Mouse (Mus musculus) mouse trophoblast stem cell (cell line): ENCODE measurements around the gene B3gat3.

Experiments
- in situ Hi-C, 2 experiments: fragments of 300-500 bp; cut with MseI, MboI; formaldehyde crosslinking; loops; 2 replicates in 1 of 2; 3 replicates in 1 of 2; pipeline ENCODE4 v1.15.1; 2025

The B3gat3 gene

DNA sequence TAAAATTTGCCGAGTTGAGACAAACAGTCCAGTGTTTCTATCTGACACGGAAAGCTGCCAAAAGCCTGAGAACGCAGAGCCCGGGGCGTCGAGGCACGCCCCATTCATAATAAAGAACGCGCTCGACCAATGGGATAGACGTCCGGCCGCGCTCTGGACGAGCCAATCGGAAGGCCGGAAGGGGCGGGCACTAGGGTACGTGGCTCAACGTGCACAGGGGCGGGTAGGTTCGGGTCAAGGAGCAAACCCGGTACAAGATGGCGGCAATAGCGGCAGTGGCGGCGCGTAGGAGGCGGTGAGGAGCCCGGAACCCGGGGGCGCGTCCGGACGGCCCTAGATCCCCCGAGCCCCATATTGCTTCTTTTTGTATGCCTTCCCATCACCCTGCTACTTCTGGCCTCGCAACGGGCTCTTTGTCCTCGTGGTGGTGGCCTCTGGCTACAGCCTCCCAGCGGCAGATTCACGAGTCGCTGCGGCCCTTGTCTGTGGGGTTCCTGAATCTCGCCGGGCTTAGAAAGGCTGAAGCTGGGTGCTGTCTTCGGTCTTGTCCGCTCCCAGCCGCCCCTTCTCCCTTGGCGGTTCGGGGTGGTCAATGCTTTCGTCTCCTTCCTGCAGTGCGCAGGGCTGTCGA, 22.2 kb upstream of the B3gat3 start, which contains the start of gene Ganab:
TSS of gene Ganab (plus strand) at position 207 of the 631 bp plus-strand sequence.
- in situ Hi-C loops, result no loop called here

DNA sequence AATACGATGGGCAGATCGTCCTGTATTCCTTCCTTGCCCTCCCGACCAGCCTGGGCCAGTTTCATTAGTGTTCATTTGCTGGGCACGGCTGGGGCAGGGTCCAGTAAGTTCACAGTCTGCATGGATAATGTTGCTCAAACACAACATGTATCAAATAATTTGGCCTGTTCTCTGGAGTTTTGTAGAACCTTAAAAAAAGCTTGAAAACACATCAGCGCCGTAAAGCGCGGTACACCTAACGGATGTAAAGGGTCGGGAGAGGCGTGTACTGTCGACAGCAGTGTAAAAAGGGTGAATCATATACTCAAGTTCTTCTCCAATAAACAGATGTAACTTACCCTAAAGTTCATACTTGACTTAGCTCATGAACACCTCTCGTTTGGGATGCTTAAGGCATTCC, 21.6 kb upstream of the B3gat3 start:
- in situ Hi-C loops, result no loop called here

DNA sequence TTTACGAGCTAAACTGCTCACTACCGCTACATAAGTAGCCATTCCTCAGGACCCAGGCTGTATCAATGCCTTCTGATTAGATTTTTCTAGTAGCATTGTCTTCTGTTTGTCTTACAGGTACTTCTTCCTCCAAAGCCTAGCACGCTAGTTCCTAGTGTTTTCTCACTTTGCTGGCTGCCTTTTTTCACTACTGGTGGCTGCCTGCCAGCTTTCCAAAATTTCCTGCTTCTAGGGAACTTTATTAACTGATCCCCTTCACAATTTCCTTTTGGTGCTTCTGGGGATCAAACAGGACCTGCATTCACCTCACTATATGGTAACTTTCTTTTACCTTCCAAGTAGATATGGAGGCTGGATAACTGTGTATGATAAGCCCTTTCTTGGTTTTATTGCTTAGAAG, 21.1 kb upstream of the B3gat3 start:
- in situ Hi-C loops, result no loop called here

DNA sequence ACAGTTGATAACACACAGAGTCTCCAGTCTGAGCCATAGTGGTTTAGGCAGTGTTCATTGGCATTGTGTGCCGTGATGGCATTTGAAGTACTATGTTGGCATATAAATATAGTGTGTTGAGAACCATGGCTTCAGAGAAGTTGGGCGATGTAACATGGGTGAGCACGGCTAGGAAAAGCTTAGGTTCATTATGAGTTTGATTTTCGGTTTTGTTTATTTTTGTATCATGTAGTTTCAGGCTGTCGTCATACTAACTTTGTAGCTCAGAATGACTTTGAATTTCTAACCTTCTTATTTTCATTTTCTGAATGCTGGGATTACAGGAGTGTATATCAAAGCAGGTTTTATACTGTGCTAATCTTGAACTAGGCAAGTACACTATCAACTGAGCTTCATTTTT, 16.8 kb upstream of the B3gat3 start:
- in situ Hi-C loops, result no loop called here

DNA sequence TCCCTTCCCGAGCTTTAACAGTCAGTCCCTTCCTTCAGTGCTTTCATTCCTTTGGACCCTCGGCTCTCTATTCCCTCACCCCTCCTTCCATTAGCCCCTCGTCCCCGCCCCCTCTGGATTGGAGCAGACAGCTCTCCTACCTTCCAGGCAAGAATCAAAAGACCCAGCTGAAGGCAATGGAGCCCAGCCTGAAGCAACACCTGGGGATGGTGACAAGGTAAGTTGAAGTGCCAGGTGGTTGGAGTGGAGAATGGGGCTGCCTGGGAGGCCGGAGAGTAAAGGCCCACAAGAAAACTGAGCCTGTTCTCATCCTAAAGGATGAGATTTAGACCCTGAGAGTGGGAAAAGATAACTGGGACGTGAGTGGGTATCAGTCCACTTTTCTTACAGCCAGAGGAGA, 11.6 kb upstream of the B3gat3 start:
- in situ Hi-C loops, result no loop called here

DNA sequence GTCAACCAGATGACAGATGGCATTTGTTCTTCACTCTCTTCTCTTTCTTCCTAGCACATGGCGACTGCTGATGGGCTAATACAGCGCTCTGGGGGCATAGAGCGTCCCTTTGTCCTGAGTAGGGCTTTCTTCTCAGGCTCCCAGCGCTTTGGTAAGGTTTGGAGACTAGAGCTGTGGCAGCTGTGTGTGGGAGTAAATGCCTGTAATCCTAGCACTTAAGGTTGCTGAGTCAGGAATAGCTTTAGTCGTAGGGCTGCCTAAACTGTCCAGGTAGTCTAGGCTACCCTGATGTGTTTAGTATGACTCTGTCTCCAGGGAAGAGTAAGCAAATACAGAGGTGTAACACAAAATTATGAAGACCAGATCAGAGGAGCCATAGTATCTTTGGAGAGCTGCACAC, 8.4 kb upstream of the B3gat3 start:
- in situ Hi-C loops, result no loop called here

DNA sequence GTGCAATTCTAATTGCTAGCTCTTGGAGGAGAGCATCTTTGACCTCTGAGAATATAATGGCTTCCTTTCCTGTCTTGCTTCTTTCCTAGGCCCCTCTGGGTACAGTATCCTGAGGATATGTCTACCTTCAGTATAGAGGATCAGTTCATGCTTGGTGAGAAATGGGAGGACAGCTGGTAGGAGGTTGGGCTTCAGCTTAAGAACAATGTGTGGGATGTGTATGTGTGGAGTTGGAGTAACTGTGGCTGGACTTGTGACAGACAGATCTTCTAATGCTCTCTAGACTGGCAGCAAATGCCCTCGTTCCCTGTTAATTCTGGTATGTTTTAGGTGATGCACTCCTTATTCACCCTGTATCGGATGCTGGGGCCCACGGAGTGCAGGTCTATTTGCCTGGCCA, 6.0 kb upstream of the B3gat3 start:
- in situ Hi-C loops, result no loop called here

DNA sequence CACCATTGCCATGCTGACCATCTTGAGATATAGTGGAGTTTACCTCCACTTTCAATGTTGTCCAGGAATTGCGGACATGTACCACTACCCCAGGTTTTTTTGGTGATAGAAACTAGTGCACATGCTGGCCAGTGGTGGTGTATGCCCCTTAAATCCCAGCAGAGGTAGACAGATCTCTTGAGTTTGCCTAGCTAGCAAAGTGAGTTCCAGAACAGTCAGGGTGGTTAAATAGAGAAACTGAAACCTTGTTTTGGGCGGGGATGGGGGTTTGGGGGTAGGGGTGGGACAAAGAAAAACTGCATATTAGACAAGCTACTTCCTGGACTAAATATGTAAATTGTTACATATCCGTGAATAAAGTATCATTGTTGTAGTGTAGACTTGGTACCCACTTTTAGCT, 1.2 kb upstream of the B3gat3 start:
- in situ Hi-C loops, result no loop called here

DNA sequence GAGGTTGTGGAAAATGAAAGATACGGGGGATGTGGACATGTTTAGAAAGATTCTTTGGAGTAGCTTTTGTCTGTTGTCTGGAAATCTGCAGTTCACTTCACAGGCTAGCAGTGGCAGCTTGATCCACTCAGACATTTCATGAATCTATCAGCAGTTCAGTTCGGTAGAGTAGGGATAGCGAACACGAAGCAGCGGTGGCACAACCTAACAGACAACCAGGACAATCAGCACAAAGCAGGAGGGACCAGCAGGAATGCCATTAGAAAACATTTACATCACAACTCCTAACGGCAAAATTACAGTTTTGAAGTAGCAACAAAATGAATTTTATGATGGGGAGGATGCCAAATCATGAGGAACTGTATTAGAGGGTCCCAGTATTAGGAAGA, 496 bp upstream of the B3gat3 start:
- in situ Hi-C loops, result no loop called here

DNA sequence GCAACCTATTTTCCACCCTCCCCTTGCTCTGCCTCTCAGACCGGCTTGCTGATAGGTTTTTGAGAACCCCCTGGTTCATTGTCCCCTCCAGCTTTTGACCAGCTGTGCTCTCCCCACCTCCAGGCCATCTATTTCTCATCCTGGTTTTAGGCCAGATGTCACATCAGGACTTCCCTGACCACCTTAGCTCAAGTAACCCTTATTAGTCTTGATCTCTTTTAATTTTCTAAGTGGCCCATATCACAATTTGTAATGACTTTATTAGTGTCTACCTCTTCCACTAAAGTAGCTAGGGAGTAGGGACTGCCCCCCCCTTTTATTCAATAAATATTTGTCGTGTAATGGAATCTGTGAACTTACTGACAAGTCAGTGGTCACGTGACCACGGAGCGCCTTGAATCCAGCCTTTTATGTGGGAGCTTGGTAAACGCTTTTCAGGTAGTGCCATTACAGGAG, 690 bp downstream of the B3gat3 start:
- in situ Hi-C loops, result no loop called here

DNA sequence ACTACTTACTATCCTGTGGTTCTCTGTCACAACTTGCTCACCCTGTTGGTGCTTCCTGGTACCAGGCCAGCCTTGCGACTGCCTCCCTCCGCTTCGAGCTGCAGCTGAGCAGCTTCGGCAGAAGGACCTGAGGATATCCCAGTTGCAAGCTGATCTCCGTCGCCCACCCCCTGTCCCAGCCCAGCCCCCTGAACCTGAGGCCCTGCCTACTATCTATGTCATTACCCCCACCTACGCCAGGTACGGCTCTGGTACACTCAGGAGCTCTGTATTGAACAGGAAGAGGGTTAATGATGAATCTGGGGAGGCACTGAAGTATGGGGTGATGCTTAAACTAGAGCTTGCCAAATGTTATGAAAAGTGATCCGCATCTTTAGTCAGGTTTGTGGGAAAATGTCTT, 1.6 kb downstream of the B3gat3 start:
- in situ Hi-C loops, result no loop called here

DNA sequence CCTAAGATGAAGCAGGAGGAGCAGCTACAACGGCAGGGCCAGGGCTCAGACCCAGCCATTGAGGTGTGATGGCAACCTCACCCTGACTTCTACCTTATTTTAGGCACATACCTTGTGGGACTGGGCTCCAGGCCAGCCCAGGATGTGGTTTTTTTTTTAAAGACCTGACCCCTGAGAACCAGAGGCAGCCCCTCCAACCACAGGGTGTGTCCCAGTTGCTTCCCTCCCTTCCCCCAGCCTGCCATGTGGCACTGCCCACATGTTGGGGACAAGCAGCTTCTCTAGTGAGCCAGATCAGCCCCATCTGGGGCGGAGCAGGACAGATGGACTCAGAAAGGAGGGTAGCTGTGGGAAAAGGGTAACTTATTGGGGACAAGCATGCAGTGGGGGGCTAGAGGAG, 6.6 kb downstream of the B3gat3 start:
- in situ Hi-C loops, result no loop called here

DNA sequence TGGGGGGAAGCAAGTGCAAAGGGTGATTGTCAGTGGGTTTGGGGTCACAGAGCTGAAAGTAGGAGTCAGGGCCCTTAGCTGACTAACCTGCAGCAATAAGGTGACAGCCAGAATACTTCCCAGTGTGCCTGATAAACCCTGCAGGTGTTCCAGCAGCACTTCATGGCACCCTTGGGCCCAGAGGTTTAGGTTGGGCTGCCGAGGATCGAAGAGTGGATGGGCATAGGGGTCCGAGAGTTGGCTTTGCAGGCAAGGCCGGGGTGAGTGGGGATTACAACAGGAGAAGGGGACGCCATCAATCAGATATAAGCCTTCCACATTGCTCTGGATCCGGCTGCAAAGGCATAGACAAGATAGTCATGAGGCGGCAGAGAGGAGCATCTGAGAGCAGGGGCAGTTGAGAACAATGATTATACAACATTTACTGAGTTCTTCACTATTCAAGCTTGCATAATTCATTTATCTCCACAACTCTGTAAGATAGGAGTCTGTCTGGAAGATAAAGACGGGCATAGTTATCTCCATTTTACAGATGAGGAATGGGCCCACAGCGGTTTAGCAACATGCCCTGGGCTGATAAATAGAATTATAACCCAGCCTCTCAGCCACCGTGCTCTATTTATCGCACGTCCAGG, 7.8 kb downstream of the B3gat3 start:
- in situ Hi-C loops, result no loop called here

DNA sequence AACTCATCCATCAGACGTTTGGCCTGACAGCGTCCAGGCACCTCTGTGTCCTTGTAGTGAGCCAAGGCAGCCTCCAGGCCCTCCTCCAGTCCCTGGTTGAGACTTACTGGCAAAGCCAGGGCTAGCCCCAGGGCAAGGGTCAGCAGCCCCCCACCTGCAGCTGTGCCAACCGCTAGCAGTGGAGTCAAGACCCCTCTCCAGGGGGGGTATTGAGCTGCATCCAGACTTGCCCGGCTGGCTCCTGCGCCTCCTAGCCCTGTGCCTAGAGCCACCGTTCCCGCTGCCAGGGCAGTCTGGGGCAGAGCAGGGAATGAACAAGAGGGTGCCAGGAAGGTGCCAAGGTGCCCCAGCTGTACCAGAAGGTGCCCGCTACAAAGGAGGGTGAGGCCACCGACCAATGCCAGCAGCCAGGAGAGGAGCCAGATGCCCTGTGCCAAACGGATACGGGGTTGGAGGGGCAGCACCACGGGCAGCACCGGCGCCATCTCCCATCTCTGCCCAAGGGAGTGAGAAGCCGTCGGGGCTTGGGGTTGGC, 8.6 kb downstream of the B3gat3 start:
- in situ Hi-C loops, result no loop called here

DNA sequence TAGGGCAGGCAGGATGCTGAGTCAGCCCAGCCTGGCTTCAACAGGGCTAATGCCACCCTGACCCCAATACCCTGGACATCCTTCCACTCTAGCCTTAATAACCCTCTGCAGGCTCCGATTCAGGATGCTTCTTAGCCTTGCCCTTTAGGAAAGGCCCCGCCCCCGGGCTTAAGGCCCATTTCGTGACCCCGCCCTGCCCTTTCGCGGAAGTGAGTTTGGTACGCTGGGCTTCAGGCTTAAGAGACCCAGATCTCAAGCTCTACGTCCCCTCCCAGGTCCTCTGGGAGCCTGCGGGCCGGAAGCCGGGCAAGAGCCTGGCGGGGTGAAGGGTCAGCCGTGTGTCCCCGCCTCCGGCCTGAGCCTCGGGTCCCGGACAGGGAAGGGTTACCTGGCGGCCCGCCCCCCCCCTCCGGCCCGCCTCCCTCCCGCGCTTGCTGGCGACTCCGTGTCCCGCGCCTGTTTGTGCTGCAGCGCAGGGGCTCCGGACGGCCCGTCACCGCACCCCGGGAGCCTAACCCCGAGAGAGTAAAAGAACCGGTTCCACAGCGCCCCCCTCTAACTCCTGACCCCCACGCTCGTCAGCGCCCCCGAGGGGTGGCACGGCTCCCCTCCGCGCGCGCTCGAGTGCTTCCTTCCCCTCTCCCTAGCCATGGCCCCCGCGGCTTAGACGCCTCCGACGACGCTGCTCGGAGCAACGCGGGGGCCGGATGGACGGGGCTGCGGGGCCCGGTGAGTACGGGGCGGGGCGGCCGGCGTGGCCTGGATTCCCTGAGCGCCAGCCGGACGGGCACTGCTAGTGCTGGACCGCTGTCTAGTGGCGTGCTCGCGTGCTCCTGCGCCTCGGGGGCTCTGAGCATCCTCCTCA, 9.3 kb downstream of the B3gat3 start, which contains the start of the genes Rom1 and Eml3:
TSS of gene Rom1 (minus strand) at position 133 of the 865 bp plus-strand sequence.
TSS of gene Eml3 (plus strand) at position 329 of the 865 bp plus-strand sequence.
- in situ Hi-C loops, result no loop called here

DNA sequence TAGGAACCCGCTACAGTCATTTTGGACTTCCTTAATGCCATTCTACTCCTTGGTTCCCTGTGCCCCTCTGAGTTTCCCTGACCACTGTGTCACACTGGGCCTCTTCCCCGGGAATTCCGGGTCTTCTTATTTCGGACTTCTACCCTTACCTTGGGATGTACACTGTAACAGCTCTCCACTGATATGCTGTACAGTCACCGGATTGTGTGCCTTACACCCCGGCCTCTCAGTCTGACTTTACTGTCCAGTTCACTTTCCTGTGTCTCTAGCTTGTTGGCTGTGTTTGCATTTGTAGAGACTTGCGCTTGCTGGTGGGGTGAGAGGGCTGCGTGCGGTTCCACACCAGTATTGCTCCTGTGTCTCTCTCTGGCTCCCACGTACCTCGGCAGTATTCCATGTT, 9.9 kb downstream of the B3gat3 start:
- in situ Hi-C loops, result no loop called here

DNA sequence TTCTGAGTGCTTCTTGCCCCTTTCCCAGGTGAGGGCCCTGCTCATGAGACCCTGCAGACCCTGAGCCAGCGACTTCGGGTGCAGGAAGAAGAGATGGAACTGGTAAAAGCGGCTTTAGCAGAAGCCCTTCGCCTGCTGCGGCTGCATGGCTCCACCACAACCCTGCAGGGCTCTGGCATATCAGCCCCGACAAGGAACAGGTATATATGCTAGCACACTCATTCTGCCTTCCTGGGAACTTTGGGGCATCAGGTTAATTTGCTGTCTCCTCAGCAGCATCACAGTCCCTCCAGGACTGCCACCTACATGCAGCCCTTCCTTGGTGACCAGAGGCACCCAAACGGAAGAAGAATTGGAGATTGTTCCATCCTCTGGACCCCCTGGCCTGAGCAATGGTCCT, 10.6 kb downstream of the B3gat3 start:
- in situ Hi-C loops, result no loop called here

DNA sequence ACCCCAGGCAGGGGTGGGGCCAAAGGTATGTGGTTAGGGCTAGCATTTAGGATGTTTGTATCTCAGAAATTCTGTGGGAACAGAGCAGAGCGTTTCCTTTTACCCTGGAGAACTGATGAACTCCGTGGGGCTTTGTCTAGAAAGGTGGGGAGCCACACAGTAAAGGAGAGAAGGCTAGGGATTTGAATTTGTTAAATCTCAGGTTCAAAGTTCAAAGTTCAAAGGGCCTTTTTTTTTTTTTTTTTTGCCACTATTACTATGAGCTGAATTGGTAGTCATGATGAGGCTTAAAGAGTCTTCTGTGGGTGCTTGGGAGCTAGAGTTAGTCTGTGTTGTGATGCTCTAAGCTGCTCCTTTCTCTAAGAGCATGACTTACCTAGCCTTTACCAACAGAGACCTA, 16.6 kb downstream of the B3gat3 start:
- in situ Hi-C loops, result no loop called here

DNA sequence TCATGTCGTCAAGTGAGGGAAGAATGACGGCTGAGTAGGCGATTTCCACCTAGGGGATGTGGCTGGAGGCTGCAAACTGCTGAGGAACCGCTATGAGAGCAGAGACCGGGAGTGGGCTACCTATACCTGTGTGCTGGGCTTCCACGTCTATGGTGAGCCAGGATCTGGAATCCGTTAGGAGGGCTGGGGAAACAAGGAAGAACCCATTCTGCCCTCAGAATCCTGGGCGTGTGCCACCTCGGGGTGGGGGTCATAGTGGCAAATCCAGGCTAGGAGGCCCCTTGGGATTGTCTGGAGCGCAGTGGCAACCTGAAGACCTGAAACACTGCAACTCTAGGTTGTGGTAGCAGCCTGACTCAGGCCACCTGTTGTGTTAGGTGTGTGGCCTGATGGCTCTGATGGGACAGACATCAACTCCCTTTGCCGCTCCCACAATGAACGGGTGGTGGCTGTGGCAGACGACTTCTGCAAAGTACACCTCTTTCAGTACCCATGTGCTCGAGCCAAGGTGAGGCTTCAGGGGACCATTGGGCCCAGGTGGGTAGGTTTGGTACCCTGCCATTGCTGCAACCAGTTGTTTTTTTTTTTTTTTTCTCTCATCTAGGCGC, 20.5 kb downstream of the B3gat3 start:
- in situ Hi-C loops, result no loop called here

DNA sequence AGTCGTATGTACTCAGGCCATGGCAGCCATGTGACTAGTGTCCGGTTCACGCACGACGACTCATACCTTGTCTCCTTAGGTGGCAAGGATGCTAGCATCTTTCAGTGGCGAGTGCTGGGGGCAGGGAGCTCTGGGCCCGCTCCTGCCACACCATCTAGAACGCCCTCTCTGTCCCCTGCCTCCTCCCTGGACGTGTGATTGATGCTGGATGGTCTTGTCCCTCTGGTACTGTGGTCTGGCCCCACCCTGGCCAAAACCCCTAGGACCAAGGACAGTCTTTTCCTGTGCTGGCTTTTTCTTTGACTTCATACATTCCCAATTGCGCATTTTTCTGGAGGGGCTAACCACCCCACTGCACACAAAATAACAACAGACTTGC, 21.0 kb downstream of the B3gat3 start:
- in situ Hi-C loops, result no loop called here

DNA sequence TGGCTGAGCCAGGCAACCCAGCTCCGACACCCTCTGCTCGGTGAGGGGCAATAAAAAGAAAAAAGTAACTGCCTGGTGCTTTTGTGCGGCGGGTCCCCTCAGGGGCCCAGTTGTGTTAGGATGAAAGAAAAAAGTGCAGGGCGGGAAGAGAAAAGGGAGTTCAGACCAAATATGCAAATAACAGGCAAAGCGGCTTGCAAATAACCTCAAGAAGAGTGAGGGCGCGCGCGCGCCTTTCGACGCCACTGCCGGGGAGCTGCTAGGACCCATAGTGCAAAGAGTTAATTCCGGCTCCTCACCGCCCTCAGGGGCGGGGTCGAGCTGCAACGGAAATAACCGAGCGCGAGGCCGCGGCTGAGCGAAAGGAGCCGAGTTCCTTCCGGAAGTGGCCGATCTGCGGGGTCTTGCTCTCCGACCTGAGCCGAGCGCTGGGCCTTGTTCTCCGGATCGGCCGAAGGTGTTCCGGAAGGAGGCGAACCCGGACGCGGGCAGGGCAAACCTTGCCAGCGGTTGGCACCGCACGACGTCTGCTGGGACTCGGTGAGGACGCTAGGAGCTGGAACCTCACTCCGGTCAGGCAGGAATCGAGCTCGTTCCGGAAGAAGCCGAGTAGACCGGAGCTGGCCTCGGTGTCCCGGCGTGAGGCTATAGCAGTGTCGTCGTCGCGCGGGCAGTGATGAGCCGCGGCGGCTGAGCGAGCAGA, 21.5 kb downstream of the B3gat3 start, which contains the start of gene Mta2:
TSS of gene Mta2 (plus strand) at position 361 of the 703 bp plus-strand sequence.
- in situ Hi-C loops, result no loop called here
